Mouse (Mus musculus) forebrain, embryonic 16.5 days (tissue): ENCODE measurements around the gene Pcbp2. TPM values are rescaled to one million over a fixed set of nuclear protein-coding genes. Genes with fewer than 3 reads are reported as not detected.

ENCODE experiments used
- ATAC-seq: fragments of 200-750 bp; cut with Nextera tagmentation; 2 replicates; pipeline ENCODE4 v1.8.0; 2017; ENCODE audit warnings: mild to moderate bottlenecking, moderate library complexity
- H3K27ac ChIP-seq: fragments of 300-500 bp; sonication (generic); 2 replicates; pipeline ENCODE4 v1.5.1; 2014; ENCODE audit warnings: low read length, control low read depth
- H3K27me3 ChIP-seq: fragments of 300-500 bp; sonication (generic); replicated peaks from 2 replicates; pipeline ENCODE4 v1.6.1; 2014; ENCODE audit warnings: low read length; ENCODE audit not compliant: control insufficient read depth, insufficient read depth
- H3K36me3 ChIP-seq: fragments of 300-500 bp; sonication (generic); 2 replicates; pipeline ENCODE4 v1.6.1; 2014; ENCODE audit not compliant: control insufficient read depth, insufficient read depth
- H3K4me1 ChIP-seq: fragments of 300-500 bp; sonication (generic); replicated peaks from 2 replicates; pipeline ENCODE4 v1.6.1; 2014; ENCODE audit warnings: low read length; ENCODE audit not compliant: control insufficient read depth, insufficient read depth
- H3K4me2 ChIP-seq: fragments of 300-500 bp; sonication (generic); 2 replicates; pipeline ENCODE4 v1.6.1; 2014; ENCODE audit warnings: mild to moderate bottlenecking, low read length, control low read depth
- H3K4me3 ChIP-seq: fragments of 300-500 bp; sonication (generic); replicated peaks from 2 replicates; pipeline ENCODE4 v1.5.1; 2014; ENCODE audit warnings: mild to moderate bottlenecking, low read length, control low read depth
- H3K9ac ChIP-seq: fragments of 300-500 bp; sonication (generic); replicated peaks from 2 replicates; pipeline ENCODE4 v1.6.1; 2014; ENCODE audit warnings: low read depth, low read length, control low read depth
- H3K9me3 ChIP-seq: fragments of 300-500 bp; sonication (generic); 2 replicates; pipeline ENCODE4 v1.6.1; 2016; ENCODE audit warnings: low read length; ENCODE audit not compliant: control insufficient read depth
- WGBS: fragments of 180-500 bp; shearing (Covaris S2); extraction: QIAGEN DNeasy Blood & Tissue Kit; methylation state at CpG from one replicate; pipeline ENCODE4 v1.1.7; 2014; 5-methylcytosine and 5-hydroxymethylcytosine counted together
- polyA plus RNA-seq: library from polyadenylated mRNA; unstranded; fragments of >200 nt; fragmentation: Nextera tagmentation; extraction: Ambion mirVana; gene quantifications from 2 replicates; pipeline ENCODE4 v1.2.1, GENCODE M21; 2015

Pcbp2 gene
- polyA plus RNA-seq, 1 experiment from 2014 or later = 144 TPM

- no peaks in the 10 kb centered on the region for H3K36me3 ChIP-seq
- ATAC-seq = peak; percentile 14
- H3K27me3 ChIP-seq = no peaks in the 10 kb centered on the region
- peak within 1 kb of the TSS; percentile 73 for H3K4me3 ChIP-seq
- H3K9ac ChIP-seq = peak within 1 kb of the TSS; percentile 90
- H3K4me2 ChIP-seq = peak within 1 kb of the TSS; percentile 96
- peaks cover 53% of the 10 kb centered on the region for H3K4me1 ChIP-seq
- H3K27ac ChIP-seq = peak within 1 kb of the TSS; percentile 100
- under 1% methylated on average over 43 of the region's 43 CpGs for WGBS
- no peaks in the 10 kb centered on the region for H3K9me3 ChIP-seq
These were observed 46.5 kb downstream of the Pcbp2 start, which contains the start of gene Map3k12 for GRCm38 (mm10) chr15:102516728-102517404. Gene Map3k12, minus strand, starts transcription at chr15:102517064.

DNA sequence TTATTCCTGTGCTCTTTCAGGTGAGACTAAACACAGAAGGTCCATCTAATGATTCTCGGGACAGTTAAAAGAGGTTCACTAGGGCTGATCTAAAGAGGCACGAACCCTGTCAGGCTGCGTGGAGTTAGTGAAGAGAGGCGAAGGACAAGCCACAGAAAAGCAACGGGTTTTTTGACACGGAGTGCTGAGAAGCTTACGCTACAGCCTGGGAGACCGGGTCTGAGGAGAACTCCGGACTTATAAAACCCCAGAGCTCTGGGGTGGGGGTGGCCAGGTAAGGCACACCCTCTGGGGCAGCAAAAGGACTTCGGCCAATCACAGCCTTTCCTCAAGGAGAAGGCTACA is 47.3 kb downstream of the Pcbp2 start:
- Histone ChIP-seq H3K27me3 (no peaks in the 10 kb centered on the region), H3K4me1 (peaks cover 46% of the 10 kb centered on the region), H3K9ac (peak overlapping the region; percentile 90), H3K27ac (peak overlapping the region; percentile 100), H3K4me2 (peak overlapping the region; percentile 96), H3K36me3 (0 out of 2 replicates have a peak, but pooled peaks cover 2% of the 10 kb centered on the region), H3K4me3 (peak overlapping the region; percentile 73), H3K9me3 (no peaks in the 10 kb centered on the region)
- WGBS = 0% methylated on average over 10 of the region's 10 CpGs
- no peak for ATAC-seq

- Histone ChIP-seq H3K4me3 (peak within 1 kb of the TSS; percentile 73), H3K9me3 (no peaks in the 10 kb centered on the region), H3K4me2 (peak within 1 kb of the TSS; percentile 96), H3K36me3 (0 out of 2 replicates have a peak, but pooled peaks cover 2% of the 10 kb centered on the region), H3K27ac (peak within 1 kb of the TSS; percentile 100), H3K4me1 (peaks cover 41% of the 10 kb centered on the region), H3K9ac (peak within 1 kb of the TSS; percentile 92), H3K27me3 (no peaks in the 10 kb centered on the region)
- ATAC-seq = peak; percentile 92
- under 1% methylated on average over 60 of the region's 60 CpGs for WGBS
These were observed 47.9 kb downstream of the Pcbp2 start, which contains the start of gene Tarbp2 for GRCm38 (mm10) chr15:102517976-102518858. Gene Tarbp2, plus strand, starts transcription at chr15:102518192.

DNA sequence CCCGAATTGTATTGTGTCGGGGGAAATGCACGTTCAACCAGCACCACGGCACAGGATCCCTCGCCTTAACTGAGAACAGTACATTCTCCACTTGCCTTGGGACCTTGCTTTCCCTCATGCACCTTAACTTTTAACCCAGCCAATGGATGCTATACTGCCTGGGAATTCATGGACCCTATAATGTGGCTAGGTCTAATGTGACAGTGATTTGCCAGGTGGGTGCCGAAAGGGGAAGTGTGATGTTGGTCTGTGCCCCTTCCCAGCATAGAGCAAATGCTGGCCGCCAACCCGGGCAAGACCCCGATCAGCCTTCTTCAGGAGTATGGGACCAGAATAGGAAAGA is 48.5 kb downstream of the Pcbp2 start:
- Histone ChIP-seq H3K36me3 (peaks cover 5% of the 10 kb centered on the region; the same call in 1 of the 2 replicates), H3K9me3 (no peaks in the 10 kb centered on the region), H3K9ac (peak overlapping the region; percentile 92), H3K27me3 (no peaks in the 10 kb centered on the region), H3K4me3 (peak overlapping the region; percentile 73), H3K27ac (peak overlapping the region; percentile 100), H3K4me1 (peaks cover 37% of the 10 kb centered on the region), H3K4me2 (peak overlapping the region; percentile 96)
- ATAC-seq = no peak
- 15% methylated on average over 9 of the region's 9 CpGs for WGBS

GRCm38 (mm10) chr15:102519211-102520141 is 49.1 kb downstream of the Pcbp2 start:
- H3K27ac ChIP-seq = peak overlapping the region; percentile 100
- peak overlapping the region; percentile 92 for H3K9ac ChIP-seq
- peaks cover 31% of the 10 kb centered on the region for H3K4me1 ChIP-seq
- ATAC-seq = no peak
- H3K27me3 ChIP-seq = no peaks in the 10 kb centered on the region
- peaks cover 7% of the 10 kb centered on the region; the same call in 1 of the 2 replicates for H3K36me3 ChIP-seq
- WGBS = 69% methylated on average over 15 of the region's 17 CpGs
- H3K4me3 ChIP-seq = peak overlapping the region; percentile 73
- H3K9me3 ChIP-seq = no peaks in the 10 kb centered on the region
- H3K4me2 ChIP-seq = peak overlapping the region; percentile 96

DNA sequence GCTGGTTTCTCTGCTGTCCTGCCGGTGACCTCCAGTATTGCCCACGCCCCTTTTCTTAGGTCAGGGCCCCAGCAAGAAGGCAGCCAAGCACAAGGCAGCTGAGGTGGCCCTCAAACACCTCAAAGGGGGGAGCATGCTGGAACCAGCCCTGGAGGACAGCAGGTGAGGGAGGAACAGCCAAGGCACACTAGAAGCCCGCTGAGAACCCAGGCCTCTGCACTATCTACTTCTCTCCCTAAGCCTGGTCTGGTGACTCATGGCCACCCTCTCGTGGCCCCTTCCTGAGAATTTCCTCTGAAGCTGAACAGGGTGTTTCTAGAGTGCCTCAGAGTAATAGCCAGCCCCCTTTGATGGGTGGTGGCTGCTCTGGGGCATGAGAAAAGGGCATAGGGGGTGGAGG is 50.1 kb downstream of the Pcbp2 start:
- Histone ChIP-seq H3K4me3 (no peak overlapping the region), H3K27me3 (no peaks in the 10 kb centered on the region), H3K4me1 (peaks cover 22% of the 10 kb centered on the region), H3K9me3 (no peaks in the 10 kb centered on the region), H3K4me2 (no peak overlapping the region), H3K36me3 (peaks cover 7% of the 10 kb centered on the region; the same call in 1 of the 2 replicates), H3K27ac (no peak overlapping the region), H3K9ac (no peak overlapping the region)
- WGBS = 91% methylated on average over 4 of the region's 4 CpGs
- no peak for ATAC-seq

DNA sequence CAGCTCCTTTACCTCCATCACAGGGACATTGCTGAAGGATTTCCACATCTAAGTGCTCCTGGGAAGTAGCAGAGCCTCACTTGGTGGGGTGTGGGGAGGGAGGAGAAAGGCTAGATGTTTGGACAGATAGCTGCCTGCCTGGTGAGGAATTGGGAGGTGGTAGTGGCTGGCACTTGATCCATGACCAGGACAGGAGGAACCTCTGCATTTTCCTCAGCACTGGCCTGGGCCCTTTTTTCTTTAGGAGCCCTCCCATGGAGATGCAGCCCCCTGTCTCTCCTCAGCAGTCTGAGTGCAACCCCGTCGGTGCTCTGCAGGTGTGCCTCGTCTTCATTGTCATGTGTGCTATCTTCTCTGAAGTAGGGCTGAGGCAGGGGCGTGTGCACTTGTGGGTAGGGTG is 51.1 kb downstream of the Pcbp2 start:
- 90% methylated on average over 4 of the region's 4 CpGs for WGBS
- Histone ChIP-seq H3K9ac (no peak overlapping the region), H3K27ac (no peak overlapping the region), H3K9me3 (no peaks in the 10 kb centered on the region), H3K36me3 (peaks cover 7% of the 10 kb centered on the region; the same call in 1 of the 2 replicates), H3K27me3 (no peaks in the 10 kb centered on the region), H3K4me2 (no peak overlapping the region), H3K4me3 (no peak overlapping the region), H3K4me1 (peaks cover 15% of the 10 kb centered on the region)
- ATAC-seq = no peak

- Histone ChIP-seq H3K4me2 (no peak within 1 kb of the TSS), H3K4me3 (no peak within 1 kb of the TSS), H3K9me3 (no peaks in the 10 kb centered on the region), H3K27me3 (no peaks in the 10 kb centered on the region), H3K4me1 (peaks cover 3% of the 10 kb centered on the region; the same call in 1 of the 2 replicates), H3K9ac (0 out of 2 replicates have a peak within 1 kb of the TSS, but pooled peaks have one; percentile 7), H3K27ac (no peak within 1 kb of the TSS), H3K36me3 (peaks cover 17% of the 10 kb centered on the region)
- 3% methylated on average over 3 of the region's 3 CpGs for WGBS
- ATAC-seq = peak; percentile 54
These were observed 54.6 kb downstream of the Pcbp2 start, which contains the start of gene Npff for GRCm38 (mm10) chr15:102524892-102525485. Gene Npff, minus strand, starts transcription at chr15:102524942.
